Comparison of ENCODE assay signal across 16 mouse cellular contexts in genomic region chr7:137307131-137307530, GRCm38 (mm10). TPM values are rescaled to one million over a fixed set of nuclear protein-coding genes. Genes with fewer than 3 reads are reported as not detected.
DNase-seq lines count a peak whose midpoint lies in the region; ATAC-seq and TF ChIP-seq lines count a peak whose summit lies in the region.
"Had no signal": no experiment of that assay in that cellular context is flagged by ENCODE, and none has a peak within 500 bp of the region (broad histone marks: within the 10 kb centered on the region; RNA-seq: fewer than 3 reads in every experiment).

No protein-coding gene starts in this region.

- H3K4me3 ChIP-seq in brown adipose tissue, adult 24 weeks (ENCODE audit: insufficient read depth, low read depth, low read length) = peak overlapping the region; percentile 24; the same call in 1 of the 2 replicates
- peak overlapping the region; percentile 35 for H3K4me3 ChIP-seq in hindbrain, embryonic 15.5 days
- peak overlapping the region; percentile 27 for H3K4me3 ChIP-seq in midbrain, embryonic 15.5 days
- H3K4me3 ChIP-seq in intestine, postnatal 0 days (ENCODE audit: low read depth, low read length) = no peak overlapping the region
- H3K4me3 ChIP-seq: erythroblast, embryonic 14.5 days; kidney, embryonic 15.5 days had no signal

- H3K4me1 ChIP-seq in brown adipose tissue, adult 24 weeks (ENCODE audit: control insufficient read depth, insufficient read depth, insufficient read length, low read length) = peaks cover 15% of the 10 kb centered on the region
- peaks cover 34% of the 10 kb centered on the region for H3K4me1 ChIP-seq in hindbrain, embryonic 15.5 days (replicated peaks)
- peaks cover 38% of the 10 kb centered on the region for H3K4me1 ChIP-seq in midbrain, embryonic 15.5 days
- H3K4me1 ChIP-seq in intestine, postnatal 0 days (replicated peaks; ENCODE audit: control insufficient read depth, insufficient read depth, low read length) = no peaks in the 10 kb centered on the region

- DNase-seq in cerebellum, postnatal 10 days = peak; percentile 53 to 65
- DNase-seq in cerebellum, adult 11 months = no peak
- no peak for DNase-seq in adrenal gland, postnatal 10 days
- no peak for DNase-seq in gastrocnemius, postnatal 25 days
- DNase-seq: cerebellum, adult 2 months; heart, postnatal 36 days had no signal

- H3K27ac ChIP-seq in brown adipose tissue, adult 24 weeks (replicated peaks; ENCODE audit: low read depth, low read length) = no peak overlapping the region; the same call in 1 of the 2 replicates
- H3K27ac ChIP-seq in hindbrain, embryonic 15.5 days (replicated peaks) = peak overlapping the region; percentile 82
- H3K27ac ChIP-seq in midbrain, embryonic 15.5 days = peak overlapping the region; percentile 60
- no peak overlapping the region for H3K27ac ChIP-seq in intestine, postnatal 0 days (ENCODE audit: low read depth, low read length)
- H3K27ac ChIP-seq: kidney, embryonic 15.5 days; macrophage; stomach, postnatal 0 days had no signal

- no peak for TF ChIP-seq CTCF in intestine, postnatal 0 days (IDR thresholded peaks at IDR 0.05; ENCODE audit: low read depth)

- peak overlapping the region; percentile 56 for H3K4me2 ChIP-seq in hindbrain, embryonic 15.5 days
- H3K4me2 ChIP-seq in midbrain, embryonic 15.5 days = peak overlapping the region; percentile 43
- no peak overlapping the region for H3K4me2 ChIP-seq in intestine, postnatal 0 days (replicated peaks; ENCODE audit: low read depth)
- H3K4me2 ChIP-seq: kidney, embryonic 15.5 days had no signal

- ATAC-seq in hindbrain, embryonic 15.5 days (ENCODE audit: low FRiP score, low read depth) = no peak
- no peak for ATAC-seq in midbrain, embryonic 15.5 days (replicated peaks)
- ATAC-seq in intestine, postnatal 0 days = no peak

- no peaks in the 10 kb centered on the region for H3K27me3 ChIP-seq in hindbrain, embryonic 15.5 days
- 0 out of 2 replicates have a peak, but pooled peaks cover 3% of the 10 kb centered on the region for H3K27me3 ChIP-seq in midbrain, embryonic 15.5 days (replicated peaks)
- peaks cover 82% of the 10 kb centered on the region for H3K27me3 ChIP-seq in intestine, postnatal 0 days (replicated peaks; ENCODE audit: control insufficient read depth, insufficient read depth, low read length)

- H3K9ac ChIP-seq in hindbrain, embryonic 15.5 days = peak overlapping the region; percentile 52
- no peak overlapping the region for H3K9ac ChIP-seq in midbrain, embryonic 15.5 days
- H3K9ac ChIP-seq in intestine, postnatal 0 days (ENCODE audit: low read depth, low read length) = no peak overlapping the region
- H3K9ac ChIP-seq: kidney, embryonic 15.5 days had no signal

- WGBS in hindbrain, embryonic 15.5 days = 15% methylated on average over 8 of the region's 8 CpGs
- 21% methylated on average over 8 of the region's 8 CpGs for WGBS in midbrain, embryonic 15.5 days
- WGBS in intestine, postnatal 0 days = 22% methylated on average over 8 of the region's 8 CpGs

- H3K9me3 ChIP-seq in hindbrain, embryonic 15.5 days = no peaks in the 10 kb centered on the region
- no peaks in the 10 kb centered on the region for H3K9me3 ChIP-seq in midbrain, embryonic 15.5 days
- H3K9me3 ChIP-seq in intestine, postnatal 0 days (ENCODE audit: control insufficient read depth) = no peaks in the 10 kb centered on the region
- H3K9me3 ChIP-seq: kidney, embryonic 15.5 days had no signal

- H3K36me3 ChIP-seq in hindbrain, embryonic 15.5 days = no peaks in the 10 kb centered on the region
- H3K36me3 ChIP-seq in midbrain, embryonic 15.5 days (replicated peaks) = no peaks in the 10 kb centered on the region
- H3K36me3 ChIP-seq in intestine, postnatal 0 days (ENCODE audit: control insufficient read depth, insufficient read depth) = no peaks in the 10 kb centered on the region
- H3K36me3 ChIP-seq: kidney, embryonic 15.5 days had no signal

RNA-seq across cellular contexts. Expression of gene Ebf3, which starts 7.1 kb away (rescaled TPM):
- 28.5 and 35.3 TPM in 2 replicates for polyA plus RNA-seq in brown adipose tissue, adult 24 weeks (2012; ENCODE audit: insufficient read depth, insufficient read length, missing spikeins)
- 18.0 and 18.5 TPM in 2 replicates for polyA plus RNA-seq in hindbrain, embryonic 15.5 days (2015; fragmentation: Nextera tagmentation; extraction: Ambion mirVana)
- 14.6 and 14.9 TPM in 2 replicates for polyA plus RNA-seq in midbrain, embryonic 15.5 days (2015; fragmentation: Nextera tagmentation; extraction: Ambion mirVana)
- polyA plus RNA-seq in intestine, postnatal 0 days (2015; fragmentation: Nextera tagmentation; extraction: Ambion mirVana) = 0.31 and 0.41 TPM in 2 replicates
- total RNA-seq in adrenal gland, postnatal 10 days (2021) = 10 to 100 TPM; 11.7 to 22.6 TPM
- 1 to 10 TPM; 6.6 to 8.6 TPM for total RNA-seq in gastrocnemius, postnatal 25 days (2021)
- total RNA-seq: neutrophil, adult 5-6 weeks had no signal
- polyA plus RNA-seq: erythroblast, embryonic 14.5 days; liver, embryonic 16.5 days; macrophage had no signal

Comparison
In these comparisons a context has a peak if more than half of its experiments do, and no peak if none do; other contexts are left out.
1. DNase-seq: peak in cerebellum, postnatal 10 days (2 of 2); none in cerebellum, adult 11 months (single experiment), adrenal gland, postnatal 10 days (single experiment) and gastrocnemius, postnatal 25 days (single experiment).
2. H3K27ac ChIP-seq: peak in hindbrain, embryonic 15.5 days (single experiment) and midbrain, embryonic 15.5 days (single experiment); none in brown adipose tissue, adult 24 weeks (single experiment) and intestine, postnatal 0 days (single experiment).
3. RNA of gene Ebf3, which starts 7.1 kb away (polyA plus RNA-seq): 28.5 to 35.3 TPM in brown adipose tissue, adult 24 weeks, 18.0 to 18.5 TPM in hindbrain, embryonic 15.5 days and 14.6 to 14.9 TPM in midbrain, embryonic 15.5 days; 0.31 to 0.41 TPM in intestine, postnatal 0 days; every median in the first group is over 10 times any median in the second.